Mouse (Mus musculus): ENCODE data around the gene Kif23. TPM values are rescaled to one million over a fixed set of nuclear protein-coding genes. Genes with fewer than 3 reads are reported as not detected.

The Kif23 gene
- polyA plus RNA-seq, 1 experiment from 2014 or later, result 110 TPM

- WGBS, result 92% methylated on average over 10 of the region's 10 CpGs
- H3K36me3 ChIP-seq (ENCODE audit: control insufficient read depth, insufficient read depth, low read length), result peaks cover 17% of the 10 kb centered on the region; the same call in 1 of the 2 replicates
These were observed 21.4 kb downstream of the Kif23 start for GRCm38 (mm10) chr9:61925086-61925660.

GRCm38 (mm10) chr9:61920331-61920730 lies 26.2 kb downstream of the Kif23 start:
- H3K27me3 ChIP-seq (ENCODE audit: control insufficient read depth, insufficient read depth, low read length), result no peaks in the 10 kb centered on the region
- peaks cover 8% of the 10 kb centered on the region for H3K36me3 ChIP-seq (ENCODE audit: control insufficient read depth, insufficient read depth, low read length)
- DNase-seq (ENCODE audit: low spot score, missing footprints) (no peak), ATAC-seq (ENCODE audit: low FRiP score) (no peak)
- H3K4me3 ChIP-seq (ENCODE audit: low read depth, low read length), result no peak overlapping the region
- no peaks in the 10 kb centered on the region for H3K9me3 ChIP-seq (ENCODE audit: control insufficient read depth, low read length)
- WGBS, result 95% methylated on average over 6 of the region's 6 CpGs
- H3K9ac ChIP-seq (ENCODE audit: low read length), result no peak overlapping the region
- H3K4me1 ChIP-seq (ENCODE audit: control insufficient read depth, insufficient read depth, low read length), result no peaks in the 10 kb centered on the region
- no peak overlapping the region for H3K27ac ChIP-seq (ENCODE audit: low read depth, low read length)
- H3K4me2 ChIP-seq, result no peak overlapping the region

More at GRCm38 (mm10) chr9:61925086-61925660, 21.4 kb downstream of the Kif23 start:
- no peaks in the 10 kb centered on the region for H3K27me3 ChIP-seq (ENCODE audit: control insufficient read depth, insufficient read depth, low read length)
- no peaks in the 10 kb centered on the region for H3K4me1 ChIP-seq (ENCODE audit: control insufficient read depth, insufficient read depth, low read length)
- H3K4me3 ChIP-seq (ENCODE audit: low read depth, low read length), result no peak overlapping the region
- no peak for ATAC-seq (ENCODE audit: low FRiP score)
- no peak overlapping the region for H3K9ac ChIP-seq (ENCODE audit: low read length)
- no peak overlapping the region for H3K27ac ChIP-seq (ENCODE audit: low read depth, low read length)
- DNase-seq (ENCODE audit: low spot score, missing footprints), result no peak
- H3K9me3 ChIP-seq (ENCODE audit: control insufficient read depth, low read length), result no peaks in the 10 kb centered on the region
- no peak overlapping the region for H3K4me2 ChIP-seq

- WGBS, result 95% methylated on average over 5 of the region's 5 CpGs
- H3K4me1 ChIP-seq (ENCODE audit: control insufficient read depth, insufficient read depth, low read length), result 0 out of 2 replicates have a peak, but pooled peaks cover 4% of the 10 kb centered on the region
- no peak overlapping the region for H3K4me3 ChIP-seq (ENCODE audit: low read depth, low read length)
- ATAC-seq (ENCODE audit: low FRiP score), result no peak
- H3K9ac ChIP-seq (ENCODE audit: low read length), result no peak overlapping the region
- H3K4me2 ChIP-seq, result no peak overlapping the region
- no peaks in the 10 kb centered on the region for H3K9me3 ChIP-seq (ENCODE audit: control insufficient read depth, low read length)
- no peak for DNase-seq (ENCODE audit: low spot score, missing footprints)
- no peak overlapping the region for H3K27ac ChIP-seq (ENCODE audit: low read depth, low read length)
- H3K36me3 ChIP-seq (ENCODE audit: control insufficient read depth, insufficient read depth, low read length), result peaks cover 8% of the 10 kb centered on the region
- no peaks in the 10 kb centered on the region for H3K27me3 ChIP-seq (ENCODE audit: control insufficient read depth, insufficient read depth, low read length)
These were observed 27.1 kb downstream of the Kif23 start for GRCm38 (mm10) chr9:61919464-61919863.

GRCm38 (mm10) chr9:61917436-61917835 lies 29.1 kb downstream of the Kif23 start:
- no peak overlapping the region for H3K9ac ChIP-seq (ENCODE audit: low read length)
- WGBS, result 92% methylated on average over 6 of the region's 6 CpGs
- H3K27me3 ChIP-seq (ENCODE audit: control insufficient read depth, insufficient read depth, low read length), result no peaks in the 10 kb centered on the region
- H3K27ac ChIP-seq (ENCODE audit: low read depth, low read length), result no peak overlapping the region
- no peak overlapping the region for H3K4me2 ChIP-seq
- ATAC-seq (ENCODE audit: low FRiP score), result no peak
- peaks cover 8% of the 10 kb centered on the region for H3K36me3 ChIP-seq (ENCODE audit: control insufficient read depth, insufficient read depth, low read length)
- no peak overlapping the region for H3K4me3 ChIP-seq (ENCODE audit: low read depth, low read length)
- H3K4me1 ChIP-seq (ENCODE audit: control insufficient read depth, insufficient read depth, low read length), result peaks cover 9% of the 10 kb centered on the region
- H3K9me3 ChIP-seq (ENCODE audit: control insufficient read depth, low read length), result no peaks in the 10 kb centered on the region
- no peak for DNase-seq (ENCODE audit: low spot score, missing footprints)

GRCm38 (mm10) chr9:61916986-61917385 lies 29.6 kb downstream of the Kif23 start:
- Histone ChIP-seq H3K4me2 (no peak overlapping the region), H3K36me3 (ENCODE audit: control insufficient read depth, insufficient read depth, low read length) (peaks cover 8% of the 10 kb centered on the region)
- no peak for ATAC-seq (ENCODE audit: low FRiP score)

GRCm38 (mm10) chr9:61915393-61916005 lies 31.1 kb downstream of the Kif23 start:
- Histone ChIP-seq H3K9ac (ENCODE audit: low read length) (peak overlapping the region; percentile 70), H3K4me3 (ENCODE audit: low read depth, low read length) (peak overlapping the region; percentile 91), H3K9me3 (ENCODE audit: control insufficient read depth, low read length) (no peaks in the 10 kb centered on the region), H3K27me3 (ENCODE audit: control insufficient read depth, insufficient read depth, low read length) (no peaks in the 10 kb centered on the region), H3K27ac (ENCODE audit: low read depth, low read length) (peak overlapping the region; percentile 88; the same call in 1 of the 2 replicates), H3K36me3 (ENCODE audit: control insufficient read depth, insufficient read depth, low read length) (peaks cover 14% of the 10 kb centered on the region), H3K4me1 (ENCODE audit: control insufficient read depth, insufficient read depth, low read length) (peaks cover 9% of the 10 kb centered on the region), H3K4me2 (peak overlapping the region; percentile 78)
- ATAC-seq (ENCODE audit: low FRiP score) (no peak), DNase-seq (ENCODE audit: low spot score, missing footprints) (no peak)
- 35% methylated on average over 4 of the region's 4 CpGs for WGBS

More at GRCm38 (mm10) chr9:61916986-61917385, 29.6 kb downstream of the Kif23 start:
- no peak for DNase-seq (ENCODE audit: low spot score, missing footprints)
- H3K27me3 ChIP-seq (ENCODE audit: control insufficient read depth, insufficient read depth, low read length), result no peaks in the 10 kb centered on the region
- H3K9ac ChIP-seq (ENCODE audit: low read length), result no peak overlapping the region
- WGBS, result 92% methylated on average over 3 of the region's 3 CpGs
- no peaks in the 10 kb centered on the region for H3K9me3 ChIP-seq (ENCODE audit: control insufficient read depth, low read length)
- H3K27ac ChIP-seq (ENCODE audit: low read depth, low read length), result no peak overlapping the region
- peaks cover 9% of the 10 kb centered on the region for H3K4me1 ChIP-seq (ENCODE audit: control insufficient read depth, insufficient read depth, low read length)
- H3K4me3 ChIP-seq (ENCODE audit: low read depth, low read length), result no peak overlapping the region

- Histone ChIP-seq H3K27me3 (ENCODE audit: control insufficient read depth, insufficient read depth, low read length) (no peaks in the 10 kb centered on the region), H3K27ac (ENCODE audit: low read depth, low read length) (peak overlapping the region; percentile 88), H3K9me3 (ENCODE audit: control insufficient read depth, low read length) (no peaks in the 10 kb centered on the region), H3K4me3 (ENCODE audit: low read depth, low read length) (peak overlapping the region; percentile 91), H3K4me1 (ENCODE audit: control insufficient read depth, insufficient read depth, low read length) (peaks cover 9% of the 10 kb centered on the region), H3K36me3 (ENCODE audit: control insufficient read depth, insufficient read depth, low read length) (peaks cover 11% of the 10 kb centered on the region), H3K9ac (ENCODE audit: low read length) (peak overlapping the region; percentile 70), H3K4me2 (peak overlapping the region; percentile 78)
- ATAC-seq (ENCODE audit: low FRiP score) (no peak), DNase-seq (ENCODE audit: low spot score, missing footprints) (no peak)
- WGBS, result 5% methylated on average over 13 of the region's 13 CpGs
These were observed 31.7 kb downstream of the Kif23 start for GRCm38 (mm10) chr9:61914917-61915300.

- ATAC-seq (ENCODE audit: low FRiP score), result peak; percentile 96
- Histone ChIP-seq H3K4me1 (ENCODE audit: control insufficient read depth, insufficient read depth, low read length) (peaks cover 9% of the 10 kb centered on the region), H3K4me3 (ENCODE audit: low read depth, low read length) (peak within 1 kb of the TSS; percentile 91), H3K27ac (ENCODE audit: low read depth, low read length) (peak within 1 kb of the TSS; percentile 88), H3K27me3 (ENCODE audit: control insufficient read depth, insufficient read depth, low read length) (no peaks in the 10 kb centered on the region), H3K4me2 (peak within 1 kb of the TSS; percentile 86), H3K9ac (ENCODE audit: low read length) (peak within 1 kb of the TSS; percentile 90), H3K9me3 (ENCODE audit: control insufficient read depth, low read length) (no peaks in the 10 kb centered on the region), H3K36me3 (ENCODE audit: control insufficient read depth, insufficient read depth, low read length) (peaks cover 11% of the 10 kb centered on the region)
- peak; percentile 99 for DNase-seq (ENCODE audit: low spot score, missing footprints)
- WGBS, result under 1% methylated on average over 67 of the region's 70 CpGs
These were observed 32.2 kb downstream of the Kif23 start, which contains the start of gene Rplp1 for GRCm38 (mm10) chr9:61914203-61914916. TSS of gene Rplp1 (minus strand) at chr9:61914542.

Measured in midbrain, embryonic 11.5 days (tissue).